Mouse (Mus musculus): ENCODE data around the gene Vnn3. TPM values are rescaled to one million over a fixed set of nuclear protein-coding genes. Genes with fewer than 3 reads are reported as not detected.

The Vnn3 gene
- total and polyA plus RNA-seq, 3 experiments: not detected

DNA sequence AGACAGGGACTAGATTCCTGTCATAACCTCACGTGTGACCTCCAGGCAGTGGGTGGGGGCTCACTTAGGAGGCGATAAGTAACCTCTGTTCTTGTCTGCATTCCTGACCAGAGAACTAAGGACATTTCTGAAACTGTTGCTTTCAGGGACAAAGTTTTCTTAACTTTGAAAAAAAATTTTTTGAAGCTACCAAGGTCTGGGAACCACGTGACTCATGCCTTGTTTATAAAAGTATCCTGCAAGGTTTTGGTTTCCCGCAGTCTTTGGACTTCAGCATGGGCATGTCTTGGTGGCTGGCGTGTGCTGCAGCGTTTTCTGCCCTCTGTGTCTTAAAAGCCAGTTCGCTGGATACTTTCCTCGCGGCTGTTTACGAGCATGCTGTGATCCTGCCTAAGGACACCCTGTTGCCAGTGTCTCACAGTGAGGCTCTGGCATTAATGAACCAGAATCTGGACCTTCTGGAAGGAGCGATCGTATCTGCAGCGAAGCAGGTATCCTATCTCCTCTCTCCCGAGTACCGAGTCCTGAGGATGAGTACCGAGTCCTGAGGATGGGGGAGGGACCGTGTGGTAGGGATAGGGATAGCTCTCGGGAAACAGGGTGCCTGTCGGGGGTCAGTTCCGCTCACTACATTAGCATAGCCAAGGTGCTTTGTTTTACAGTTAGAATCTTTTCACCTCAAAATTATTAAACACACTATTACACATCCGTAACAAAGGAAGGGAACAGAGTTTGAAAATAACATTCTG lies 43.5 kb downstream of the Vnn3 start, which contains the start of gene Vnn1:
TSS of gene Vnn1 (plus strand) at position 88 of the 749 bp plus-strand sequence.
- H3K27ac ChIP-seq (ENCODE audit: control insufficient read depth, low read depth, low read length): no peak within 1 kb of the TSS
- no peaks in the 10 kb centered on the region for H3K9me3 ChIP-seq (replicated peaks; ENCODE audit: insufficient read depth, low read length)
- no peaks in the 10 kb centered on the region for H3K4me1 ChIP-seq (ENCODE audit: control insufficient read depth in 1 of 2, insufficient read depth in 2 of 2, low read length in 2 of 2)
- H3K79me2 ChIP-seq (ENCODE audit: control insufficient read depth, insufficient read depth, low read length, poor library complexity): no peaks in the 10 kb centered on the region
- no peak within 1 kb of the TSS for H3K9ac ChIP-seq (ENCODE audit: control insufficient read depth, low read depth, low read length, poor library complexity, severe bottlenecking)
- TF ChIP-seq GABPA (IDR thresholded peaks at IDR 0.05; ENCODE audit: low read depth, low read length) (no peak), ELF1 (IDR thresholded peaks at IDR 0.05; ENCODE audit: low read depth, low read length) (no peak), CHD1 (IDR thresholded peaks at IDR 0.05; ENCODE audit: low read depth, low read length) (no peak), ZKSCAN1 (IDR thresholded peaks at IDR 0.05; ENCODE audit: low read depth, low read length) (no peak), MAZ (IDR thresholded peaks at IDR 0.05; ENCODE audit: low read depth, low read length) (no peak)
- H3K27me3 ChIP-seq (ENCODE audit: control insufficient read depth in 1 of 2, insufficient read depth in 2 of 2, low read length in 2 of 2): no peaks in the 10 kb centered on the region
- no peak for DNase-seq (ENCODE audit: low read depth, low spot score)
- no peak within 1 kb of the TSS for H3K4me3 ChIP-seq (ENCODE audit: control insufficient read depth in 1 of 2, insufficient read depth in 1 of 2, low read depth in 2 of 2, low read length in 2 of 2)
- H3K36me3 ChIP-seq (ENCODE audit: control insufficient read depth in 1 of 2, insufficient read depth in 2 of 2, low read length in 2 of 2): no peaks in the 10 kb centered on the region

- Histone ChIP-seq H3K27ac (ENCODE audit: control insufficient read depth, low read depth, low read length) (no peak overlapping the region), H3K4me3 (ENCODE audit: control insufficient read depth in 1 of 2, insufficient read depth in 1 of 2, low read depth in 2 of 2, low read length in 2 of 2) (no peak overlapping the region), H3K27me3 (ENCODE audit: control insufficient read depth in 1 of 2, insufficient read depth in 2 of 2, low read length in 2 of 2) (no peaks in the 10 kb centered on the region), H3K4me1 (ENCODE audit: control insufficient read depth in 1 of 2, insufficient read depth in 2 of 2, low read length in 2 of 2) (no peaks in the 10 kb centered on the region), H3K79me2 (ENCODE audit: control insufficient read depth, insufficient read depth, low read length, poor library complexity) (no peaks in the 10 kb centered on the region), H3K36me3 (ENCODE audit: control insufficient read depth in 1 of 2, insufficient read depth in 2 of 2, low read length in 2 of 2) (no peaks in the 10 kb centered on the region), H3K9me3 (replicated peaks; ENCODE audit: insufficient read depth, low read length) (no peaks in the 10 kb centered on the region), H3K9ac (ENCODE audit: control insufficient read depth, low read depth, low read length, poor library complexity, severe bottlenecking) (no peak overlapping the region)
- TF ChIP-seq JUND (IDR thresholded peaks at IDR 0.05; ENCODE audit: low read depth, low read length) (no peak), ZMIZ1 (IDR thresholded peaks at IDR 0.05; ENCODE audit: low read depth, low read length) (no peak), E2F4 (IDR thresholded peaks at IDR 0.05; ENCODE audit: borderline replicate concordance, low read depth, low read length) (no peak), SMC3 (IDR thresholded peaks at IDR 0.05; ENCODE audit: low read depth, low read length) (no peak), GABPA (IDR thresholded peaks at IDR 0.05; ENCODE audit: low read depth, low read length) (no peak), UBTF (IDR thresholded peaks at IDR 0.05; ENCODE audit: borderline replicate concordance, insufficient read depth, low read depth, low read length) (no peak), ZNF384 (IDR thresholded peaks at IDR 0.05; ENCODE audit: low read depth, low read length) (no peak), ETS1 (IDR thresholded peaks at IDR 0.05; ENCODE audit: low read depth, low read length) (no peak), MAFK (IDR thresholded peaks at IDR 0.05; ENCODE audit: borderline replicate concordance, low read depth, low read length) (no peak), CTCF (IDR thresholded peaks at IDR 0.05 in 2 of 3, conservative IDR thresholded peaks at IDR 0.05 in 1 of 3; ENCODE audit: control insufficient read depth in 1 of 3, insufficient read depth in 1 of 3, low read depth in 2 of 3, low read length in 3 of 3, poor library complexity in 1 of 3, severe bottlenecking in 1 of 3) (no peak), HCFC1 (IDR thresholded peaks at IDR 0.05; ENCODE audit: low read depth, low read length) (no peak), SIN3A (IDR thresholded peaks at IDR 0.05; ENCODE audit: low read length) (no peak)
- DNase-seq (ENCODE audit: low read depth, low spot score): no peak
Measured at GRCm38 (mm10) chr10:23895376-23895775, 44.1 kb downstream of the Vnn3 start.
